Mouse (Mus musculus): ENCODE results near the gene Csnk1e.

Csnk1e gene

DNA sequence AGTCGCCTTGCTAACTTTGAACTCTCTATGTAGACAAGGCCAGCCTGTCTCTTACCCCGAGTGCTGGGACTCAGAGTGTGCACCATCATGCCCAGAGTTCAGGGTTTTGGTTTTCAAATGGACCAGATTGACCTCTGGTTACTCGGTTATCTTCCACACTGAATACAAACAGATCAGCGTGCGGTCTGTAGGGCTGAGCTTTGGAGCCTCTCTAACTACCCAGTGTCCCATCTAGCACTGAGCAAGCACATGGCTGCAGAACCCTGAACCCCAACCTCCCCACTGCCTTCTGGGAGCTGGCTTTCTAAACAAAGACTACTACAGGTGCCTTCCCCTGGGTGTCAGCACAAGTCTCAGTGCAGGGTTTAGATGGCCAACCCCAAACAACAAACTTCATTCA lies 62.8 kb downstream of the Csnk1e start:
- no peak for DNase-seq

DNA sequence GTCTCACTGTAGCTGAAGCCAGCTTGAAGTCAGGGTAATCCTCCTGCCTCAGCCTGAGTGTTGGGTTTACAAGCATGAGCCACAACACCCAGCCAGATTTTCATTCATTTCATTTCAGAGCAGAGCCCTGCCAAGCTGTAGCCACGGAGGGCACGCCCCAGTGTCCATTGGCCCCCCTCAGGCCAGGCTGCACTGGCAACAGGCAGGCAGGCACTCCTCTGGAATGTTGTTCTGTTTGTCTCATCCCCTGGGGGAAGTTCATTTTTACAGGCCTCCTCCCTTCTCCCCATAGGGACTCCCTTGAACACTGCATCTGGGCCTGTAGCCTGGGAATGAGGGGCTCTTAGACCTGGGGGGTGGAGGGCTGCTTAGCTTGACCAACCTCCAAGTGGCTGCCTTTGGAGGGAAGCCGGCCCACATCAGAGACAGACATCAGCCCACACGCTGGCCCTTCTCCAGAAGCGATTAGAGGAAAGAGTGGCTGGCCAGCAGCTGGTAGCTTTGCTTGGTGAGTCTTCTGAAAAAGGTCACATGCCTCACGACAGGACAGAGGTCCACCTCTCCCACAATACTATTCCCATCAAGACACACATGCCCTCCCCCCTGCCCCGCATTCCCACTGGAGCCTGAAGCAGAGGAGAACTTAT lies 63.8 kb downstream of the Csnk1e start:
- no peak for DNase-seq

DNA sequence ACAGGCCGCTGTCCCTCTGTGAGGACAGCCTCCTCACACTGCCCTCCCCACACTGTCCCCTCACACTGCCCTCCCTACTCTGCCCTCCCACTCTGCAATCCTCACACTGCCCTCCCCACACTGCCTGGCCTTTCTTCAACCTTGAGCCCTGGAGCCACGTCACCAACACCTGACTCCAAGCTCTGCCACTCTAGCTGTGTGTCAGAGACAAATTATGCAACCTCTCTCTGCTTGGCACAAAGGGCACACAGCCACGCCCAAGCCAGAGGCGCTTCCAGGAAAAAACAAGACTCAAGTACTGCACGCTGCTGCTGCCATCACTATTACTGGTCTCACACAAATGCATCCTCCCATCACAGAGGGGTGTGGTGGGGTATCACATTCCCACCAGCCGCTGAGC lies 64.9 kb downstream of the Csnk1e start:
- DNase-seq = no peak

DNA sequence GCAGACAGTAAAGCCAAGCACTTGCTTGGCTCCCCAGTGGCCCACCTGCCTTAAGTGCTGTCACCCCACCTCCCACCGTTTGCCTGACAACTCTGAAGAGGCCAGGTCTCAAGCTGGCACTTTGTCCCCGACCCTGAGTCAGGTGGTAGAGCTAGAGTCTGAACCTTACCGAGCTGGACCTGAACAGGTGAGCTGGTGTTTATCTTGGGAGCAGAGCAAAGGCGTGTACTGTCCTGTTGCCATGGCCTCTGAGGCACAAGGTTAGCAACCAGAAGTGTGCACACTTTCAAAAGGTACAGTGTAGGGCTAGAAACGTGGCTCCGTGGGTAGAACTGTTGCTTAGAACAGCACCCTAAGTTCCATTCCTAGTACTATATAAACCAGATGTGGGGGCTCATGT lies 67.2 kb downstream of the Csnk1e start:
- DNase-seq = no peak

DNA sequence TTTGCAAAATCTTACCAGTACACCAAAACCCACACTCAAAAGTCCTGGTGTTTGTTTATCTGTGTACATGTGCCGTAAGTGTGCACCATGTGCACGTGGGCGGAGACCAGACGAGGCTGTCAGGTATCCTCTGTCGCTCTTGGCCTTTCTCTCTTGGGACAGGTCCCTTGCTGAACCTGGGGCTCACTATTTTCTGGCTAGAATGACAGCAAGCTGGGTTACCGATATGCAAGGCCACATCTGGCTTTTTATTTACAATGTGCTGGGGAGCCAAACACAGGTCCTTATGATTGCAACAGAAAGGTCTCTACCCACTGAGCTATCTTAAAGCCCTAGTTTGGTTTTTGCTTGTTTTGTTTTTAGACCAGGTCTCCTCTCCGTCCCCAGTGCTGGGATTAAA lies 67.8 kb downstream of the Csnk1e start:
- DNase-seq = no peak

DNA sequence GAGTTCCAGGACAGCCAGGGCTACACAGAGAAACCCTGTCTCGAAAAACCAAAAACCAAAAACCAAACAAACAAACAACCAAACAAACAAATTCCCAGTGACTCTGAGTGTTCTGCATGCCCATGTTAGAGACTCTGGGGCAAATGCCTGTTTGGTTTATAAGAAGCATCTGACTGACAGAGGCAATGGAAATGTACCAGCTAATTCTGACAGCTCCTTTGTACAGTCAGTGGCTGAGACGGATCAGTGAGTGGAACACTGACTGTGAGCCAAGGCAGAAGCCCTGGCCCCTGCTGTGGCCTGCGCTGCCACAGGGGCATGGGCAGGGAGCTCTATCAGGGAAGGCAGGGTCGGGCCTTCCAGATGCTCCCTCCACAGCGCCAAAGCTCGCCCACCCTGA lies 68.3 kb downstream of the Csnk1e start:
- DNase-seq = no peak

DNA sequence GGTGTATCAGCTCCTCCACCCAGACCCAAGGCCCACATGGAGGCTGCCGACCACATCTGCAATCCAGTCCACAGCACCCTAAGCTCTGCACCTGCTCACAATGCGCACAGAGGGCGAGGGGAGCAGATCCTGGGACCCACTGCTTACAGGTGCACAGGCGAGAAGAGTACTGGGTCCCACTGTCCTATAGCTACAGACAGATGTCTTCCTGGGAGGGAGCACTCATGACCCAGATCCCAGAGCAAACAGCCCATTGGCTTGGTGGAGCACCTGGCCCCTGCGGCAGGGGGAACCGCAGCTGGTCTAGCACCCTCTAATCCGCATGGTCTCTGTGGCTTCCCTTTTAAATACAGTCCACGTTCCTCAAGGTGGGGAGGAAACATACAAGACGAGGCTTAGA lies 73.7 kb downstream of the Csnk1e start:
- DNase-seq = no peak

DNA sequence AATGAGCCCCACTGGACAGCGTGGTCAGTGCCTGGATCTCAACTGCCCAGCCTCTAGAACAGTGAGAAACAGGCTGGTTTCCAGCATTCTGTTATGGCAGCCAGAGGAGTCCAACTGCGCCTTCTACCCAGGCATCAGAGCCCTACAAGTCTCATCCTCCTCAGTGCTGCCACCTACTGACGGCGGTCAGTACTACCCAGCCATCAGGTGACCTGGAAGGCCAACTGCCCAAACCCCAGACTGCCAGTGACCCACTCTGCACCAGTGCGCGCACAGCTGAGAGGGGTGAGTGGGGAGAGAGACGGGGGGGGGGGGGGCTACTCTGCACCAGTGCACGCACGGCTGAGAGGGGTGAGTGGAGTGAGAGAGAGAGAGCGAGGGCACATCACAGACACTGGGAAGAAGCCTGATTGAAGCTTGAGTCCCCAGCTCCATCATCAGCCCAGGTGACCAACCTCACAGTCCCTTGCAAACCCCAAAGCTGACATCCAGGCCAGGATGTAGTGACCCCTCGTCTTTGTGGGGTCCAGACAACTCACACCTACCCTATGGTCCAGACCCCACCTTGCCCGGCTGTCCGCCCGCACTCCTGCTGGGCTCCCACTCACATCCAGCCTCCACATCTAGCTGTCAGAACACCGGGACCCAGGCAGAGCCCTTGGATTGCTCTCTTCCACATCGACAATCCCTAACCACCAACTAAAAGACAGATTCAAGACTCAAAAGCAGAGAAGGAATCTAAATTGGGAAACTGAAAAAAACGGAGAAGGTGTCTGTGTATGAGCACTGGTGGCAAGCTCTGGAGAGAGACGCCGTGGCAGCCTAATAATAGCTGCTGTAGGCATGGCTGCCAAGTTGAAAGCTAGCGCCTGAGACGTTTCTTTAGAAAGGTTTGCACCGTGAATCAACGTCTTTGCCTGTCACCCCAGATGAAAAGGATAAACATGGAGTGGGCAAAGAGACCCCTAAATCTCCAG lies 74.6 kb downstream of the Csnk1e start:
- peak; percentile 75 for DNase-seq

DNA sequence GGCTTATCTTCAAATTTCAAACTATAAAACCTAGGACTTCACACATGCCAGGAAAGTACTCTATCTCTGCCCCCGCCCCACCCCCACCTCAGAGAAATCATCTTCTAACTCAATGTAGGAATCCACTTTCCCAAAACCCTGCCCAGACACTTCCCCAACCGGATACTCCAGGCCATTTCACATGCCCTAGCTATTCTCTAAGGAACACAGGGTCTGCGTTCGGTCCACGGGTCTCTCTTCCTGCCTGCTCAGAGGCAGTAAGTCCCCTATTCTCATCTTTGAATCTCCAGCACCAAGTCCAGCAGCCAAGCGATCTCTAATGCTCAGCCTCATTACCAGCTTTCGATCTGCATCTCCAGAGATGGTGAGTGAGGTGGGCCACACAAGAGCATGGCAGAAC lies 75.7 kb downstream of the Csnk1e start:
- DNase-seq = no peak

DNA sequence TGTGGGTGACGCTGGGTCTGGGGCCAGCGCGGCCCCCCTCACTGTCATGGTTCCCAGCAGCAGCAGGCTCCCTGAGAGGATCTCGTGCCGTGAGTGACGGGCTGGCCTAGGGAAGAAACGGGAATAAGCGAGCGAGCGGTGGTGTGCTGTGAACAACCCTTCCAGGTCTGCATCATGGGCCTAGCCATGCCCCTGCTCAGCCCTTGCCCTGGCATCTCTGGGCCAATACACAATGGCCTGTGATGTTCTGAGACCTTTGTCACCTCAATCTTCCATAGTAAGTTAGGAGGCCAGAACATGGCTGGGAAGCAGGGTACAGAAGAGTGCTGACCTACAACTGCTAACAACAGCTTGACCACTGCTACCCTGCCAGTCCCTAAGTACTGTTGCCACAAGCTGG lies 76.8 kb downstream of the Csnk1e start:
- no peak for DNase-seq

DNA sequence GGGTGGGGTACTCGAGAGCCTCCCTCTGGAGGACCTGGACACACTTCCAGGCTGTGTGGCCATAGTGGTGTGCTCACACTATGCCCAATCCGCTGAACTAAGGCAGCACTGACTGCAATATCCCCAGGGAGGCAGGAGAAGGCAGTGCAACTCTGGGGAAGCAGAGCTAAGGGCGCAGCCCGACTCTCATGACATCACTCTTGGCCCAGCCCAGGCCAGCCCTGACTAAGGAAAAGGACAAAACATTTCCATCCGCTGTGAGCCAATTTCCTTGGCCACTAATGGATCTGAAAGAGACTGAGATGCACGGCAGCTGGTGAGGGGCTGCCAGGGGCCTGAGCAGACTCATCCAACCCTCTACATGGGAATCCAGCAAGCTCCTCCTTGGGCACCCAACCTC lies 77.7 kb downstream of the Csnk1e start:
- no peak for DNase-seq

DNA sequence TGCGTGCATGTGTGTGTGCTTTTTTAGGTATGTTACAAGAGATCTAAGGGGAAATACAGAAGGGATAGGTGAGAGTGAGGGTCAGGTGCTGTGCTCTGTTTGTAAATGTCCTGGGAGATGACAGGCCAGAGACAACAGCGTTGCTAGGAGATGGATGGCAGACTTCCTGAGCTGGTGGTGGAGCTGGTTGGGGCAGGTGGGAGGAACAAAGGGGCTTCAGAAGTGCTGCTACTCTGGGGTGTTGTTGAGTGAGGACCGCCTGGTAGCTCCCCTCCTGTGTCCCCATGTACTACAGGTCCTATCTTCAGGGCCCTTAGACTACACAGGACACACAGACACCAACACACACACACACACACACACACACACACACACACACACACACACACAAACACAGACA lies 80.6 kb downstream of the Csnk1e start:
- no peak for DNase-seq

DNA sequence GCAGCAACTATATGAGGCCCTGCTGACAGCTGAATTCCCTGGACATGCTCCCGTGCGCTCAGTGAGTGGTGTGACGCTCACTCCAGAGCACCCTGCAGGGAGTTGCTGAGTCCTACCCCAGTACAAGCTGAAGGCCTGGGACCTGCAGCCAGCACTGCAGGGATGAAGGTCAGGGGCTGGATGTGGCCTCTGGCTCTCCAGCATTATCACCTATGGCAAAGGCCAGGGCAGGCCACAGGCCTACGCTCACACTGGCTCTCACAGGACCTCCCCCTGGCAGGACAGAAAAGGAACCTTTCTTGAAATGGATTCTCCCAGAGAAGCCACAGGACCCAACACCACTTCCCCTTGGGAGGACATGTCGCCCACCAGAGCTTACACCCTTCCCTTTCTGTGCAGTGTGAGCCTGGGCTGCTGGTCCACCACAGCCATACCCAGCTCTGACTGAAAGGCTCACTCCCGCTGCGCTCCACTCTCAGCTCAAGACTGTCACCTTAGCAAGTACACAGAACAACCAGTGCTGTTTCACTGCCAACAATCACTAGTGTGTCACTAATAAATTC lies 85.0 kb downstream of the Csnk1e start:
- DNase-seq = no peak

DNA sequence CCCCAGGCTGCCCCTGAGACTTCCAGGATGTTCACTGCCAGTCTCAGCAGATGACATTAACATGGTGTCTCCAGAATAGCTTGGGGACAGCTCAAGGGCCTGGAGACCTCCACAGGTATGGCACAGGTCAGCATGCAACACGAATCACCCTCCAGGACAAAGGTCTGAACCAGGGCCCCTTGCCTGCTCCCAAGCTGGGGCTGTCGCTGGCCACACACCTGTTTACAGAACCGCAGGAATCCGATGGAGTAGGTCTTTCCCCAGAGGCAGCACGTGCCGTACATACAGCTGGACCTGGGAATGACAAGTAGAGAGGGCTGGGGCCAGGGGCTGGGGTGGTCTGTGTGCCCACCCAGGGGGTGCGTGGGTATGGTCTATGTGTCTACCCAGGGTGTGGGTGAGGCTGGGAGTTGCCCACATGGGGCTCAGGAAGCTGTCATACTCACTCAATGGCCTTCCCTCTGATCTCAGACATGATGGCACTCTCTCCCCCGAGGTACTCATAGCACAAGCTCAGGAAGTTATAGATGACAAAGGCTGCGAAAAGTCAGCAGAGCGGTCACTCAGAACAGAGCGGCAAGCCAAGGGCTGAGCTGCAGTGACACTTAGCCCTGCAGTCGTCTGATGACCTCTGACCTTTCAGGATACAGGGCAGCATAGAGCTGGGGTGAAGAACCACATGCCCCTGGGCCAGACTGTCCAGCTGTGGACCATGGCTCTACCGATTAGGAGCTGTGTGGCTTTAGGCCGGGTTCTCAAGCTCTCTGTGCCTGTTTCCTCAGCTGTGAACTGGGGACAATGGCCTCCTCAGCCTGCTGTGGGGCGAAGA lies 85.7 kb downstream of the Csnk1e start:
- no peak for DNase-seq

DNA sequence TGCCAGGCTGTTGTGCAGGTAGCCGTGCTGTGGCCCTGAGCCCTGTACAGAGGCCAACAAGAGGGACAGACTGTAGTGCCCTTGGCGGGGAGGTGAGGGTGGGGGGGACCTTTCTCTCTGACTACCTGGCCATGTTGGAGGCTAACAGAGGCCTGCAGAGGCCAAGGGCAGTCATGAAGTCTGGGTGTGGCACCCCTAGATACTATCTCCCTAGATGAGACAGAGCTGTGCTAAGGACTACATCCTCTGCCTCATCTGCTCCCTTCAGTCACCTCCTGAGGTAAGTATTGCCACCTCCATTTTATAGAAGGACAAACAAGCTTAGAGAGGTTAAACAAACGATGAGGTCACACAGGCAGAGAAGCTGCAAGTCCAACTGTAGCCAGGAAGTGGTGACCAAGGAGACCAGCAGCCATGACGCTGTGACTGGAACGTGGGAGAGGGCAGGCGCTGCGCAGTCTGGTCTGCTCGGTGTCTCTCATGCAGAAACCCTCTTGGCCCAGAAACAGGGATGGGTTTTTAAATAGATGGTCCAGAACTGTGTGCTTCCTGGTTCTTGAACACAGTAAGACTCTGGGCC lies 86.4 kb downstream of the Csnk1e start:
- DNase-seq = no peak

DNA sequence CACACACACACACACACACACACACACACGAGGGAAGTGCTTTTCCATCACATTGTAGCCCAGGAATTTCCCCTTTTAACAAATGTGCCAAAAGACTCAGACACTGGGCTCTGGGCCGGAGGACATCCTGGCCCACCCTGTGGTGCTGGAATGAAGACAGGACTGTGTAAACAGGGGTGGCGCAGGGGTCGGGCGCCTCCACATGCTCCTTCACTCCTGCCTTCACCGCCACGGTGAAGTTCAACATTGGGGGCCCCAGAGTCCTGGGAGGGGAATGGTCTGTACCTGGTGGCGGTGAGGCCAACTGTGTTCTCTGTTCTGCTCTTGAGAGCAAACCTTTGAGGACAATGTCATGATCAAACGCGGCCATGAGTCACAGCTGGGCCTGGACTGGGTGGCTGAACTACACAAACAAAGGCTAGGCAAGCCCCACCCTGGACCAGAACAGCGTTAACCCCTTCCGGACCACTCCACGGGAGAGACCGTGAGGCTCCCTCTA lies 87.0 kb downstream of the Csnk1e start:
- no peak for DNase-seq
